Mouse (Mus musculus) forebrain, embryonic 14.5 days (tissue): Measurements from ENCODE around the gene Lrrc41. TPM values are rescaled to one million over a fixed set of nuclear protein-coding genes. Genes with fewer than 3 reads are reported as not detected.

Source experiments
- ATAC-seq: fragments of 200-750 bp; cut with Nextera tagmentation; 2 replicates; pipeline ENCODE4 v1.8.0; 2017; ENCODE audit warnings: mild to moderate bottlenecking, moderate library complexity
- DNase-seq: peaks from one replicate; pipeline ENCODE4 v3.0.0-alpha.2; 2015; ENCODE audit warnings: low spot score
- H3K27ac ChIP-seq: fragments of 300-500 bp; sonication (generic); 2 replicates; pipeline ENCODE4 v1.5.1; 2014; ENCODE audit warnings: low read depth, mild to moderate bottlenecking, control low read depth, low read length, moderate library complexity
- H3K27me3 ChIP-seq: fragments of 300-500 bp; sonication (generic); replicated peaks from 2 replicates; pipeline ENCODE4 v1.6.1; 2014; ENCODE audit warnings: low read length, control low read depth, mixed read lengths; ENCODE audit not compliant: control insufficient read depth, insufficient read depth
- H3K36me3 ChIP-seq: fragments of 300-500 bp; sonication (generic); 2 replicates; pipeline ENCODE4 v1.6.1; 2014; ENCODE audit warnings: low read length, control low read depth; ENCODE audit not compliant: control insufficient read depth, insufficient read depth
- H3K4me1 ChIP-seq: fragments of 300-500 bp; sonication (generic); 2 replicates; pipeline ENCODE4 v1.6.1; 2014; ENCODE audit warnings: antibody characterized with exemption, low read length, control low read depth; ENCODE audit not compliant: control insufficient read depth, insufficient read depth
- H3K4me2 ChIP-seq: fragments of 300-500 bp; sonication (generic); 2 replicates; pipeline ENCODE4 v1.6.1; 2014; ENCODE audit warnings: mild to moderate bottlenecking, control low read depth, low read length
- H3K4me3 ChIP-seq: fragments of 300-500 bp; sonication (generic); 2 replicates; pipeline ENCODE4 v1.5.1; 2014; ENCODE audit warnings: low read depth, low read length, control low read depth
- H3K9ac ChIP-seq: fragments of 300-500 bp; sonication (generic); 2 replicates; pipeline ENCODE4 v1.6.1; 2014; ENCODE audit warnings: mild to moderate bottlenecking, low read length, control low read depth, moderate library complexity
- H3K9me3 ChIP-seq: fragments of 300-500 bp; sonication (generic); replicated peaks from 2 replicates; pipeline ENCODE4 v1.6.1; 2016; ENCODE audit warnings: low read length, control low read depth, mixed read lengths; ENCODE audit not compliant: control insufficient read depth
- WGBS: fragments of 180-500 bp; shearing (Covaris S2); extraction: QIAGEN DNeasy Blood & Tissue Kit; methylation state at CpG from one replicate; pipeline ENCODE4 v1.1.7; 2014; 5-methylcytosine and 5-hydroxymethylcytosine counted together
- polyA plus RNA-seq: library from polyadenylated mRNA; unstranded; fragments of >200 nt; fragmentation: Nextera tagmentation; extraction: Ambion mirVana; gene quantifications from 2 replicates; pipeline ENCODE4 v1.2.1, GENCODE M21; 2014

Gene Lrrc41
- polyA plus RNA-seq, 1 experiment from 2014 or later: 67.9 TPM

- Histone ChIP-seq H3K4me2 (no peak overlapping the region), H3K27me3 (no peaks in the 10 kb centered on the region), H3K27ac (no peak overlapping the region), H3K4me1 (peaks cover 5% of the 10 kb centered on the region; the same call in 1 of the 2 replicates), H3K4me3 (no peak overlapping the region), H3K9ac (no peak overlapping the region), H3K36me3 (peaks cover 6% of the 10 kb centered on the region; the same call in 1 of the 2 replicates), H3K9me3 (no peaks in the 10 kb centered on the region)
- no peak for ATAC-seq
- WGBS: 84% methylated on average over 3 of the region's 3 CpGs
- no peak for DNase-seq
Observed at GRCm38 (mm10) chr4:116049211-116049610, 25.9 kb upstream of the Lrrc41 start.

- Histone ChIP-seq H3K4me1 (peaks cover 7% of the 10 kb centered on the region; the same call in 1 of the 2 replicates), H3K9me3 (no peaks in the 10 kb centered on the region), H3K36me3 (peaks cover 3% of the 10 kb centered on the region; the same call in 1 of the 2 replicates), H3K4me3 (peak overlapping the region; percentile 55), H3K27ac (peak overlapping the region; percentile 87; the same call in 1 of the 2 replicates), H3K27me3 (no peaks in the 10 kb centered on the region), H3K4me2 (peak overlapping the region; percentile 67), H3K9ac (peak overlapping the region; percentile 68)
- ATAC-seq (peak; percentile 18), DNase-seq (peak; percentile 45)
- WGBS: 12% methylated on average over 21 of the region's 22 CpGs
Observed at GRCm38 (mm10) chr4:116052526-116053293, 22.4 kb upstream of the Lrrc41 start.

GRCm38 (mm10) chr4:116053399-116053961 is 21.6 kb upstream of the Lrrc41 start, which contains the start of gene Nsun4:
Nsun4 (minus strand) TSS chr4:116053876.
- no peaks in the 10 kb centered on the region for H3K36me3 ChIP-seq
- H3K4me1 ChIP-seq: peaks cover 7% of the 10 kb centered on the region; the same call in 1 of the 2 replicates
- peak within 1 kb of the TSS; percentile 55 for H3K4me3 ChIP-seq
- H3K9me3 ChIP-seq: no peaks in the 10 kb centered on the region
- H3K4me2 ChIP-seq: peak within 1 kb of the TSS; percentile 67
- ATAC-seq: peak; percentile 99
- peak within 1 kb of the TSS; percentile 87 for H3K27ac ChIP-seq
- DNase-seq: peak; percentile 96
- under 1% methylated on average over 35 of the region's 35 CpGs for WGBS
- H3K9ac ChIP-seq: peak within 1 kb of the TSS; percentile 68
- no peaks in the 10 kb centered on the region for H3K27me3 ChIP-seq

GRCm38 (mm10) chr4:116057559-116057958 is 17.5 kb upstream of the Lrrc41 start:
- peaks cover 7% of the 10 kb centered on the region; the same call in 1 of the 2 replicates for H3K4me1 ChIP-seq
- DNase-seq (no peak), ATAC-seq (no peak)
- H3K4me3 ChIP-seq: no peak overlapping the region
- H3K36me3 ChIP-seq: no peaks in the 10 kb centered on the region
- no peak overlapping the region for H3K4me2 ChIP-seq
- no peak overlapping the region for H3K9ac ChIP-seq
- no peaks in the 10 kb centered on the region for H3K9me3 ChIP-seq
- H3K27ac ChIP-seq: no peak overlapping the region
- no peaks in the 10 kb centered on the region for H3K27me3 ChIP-seq
- WGBS: 4% methylated on average over 1 of the region's 1 CpGs

- WGBS: 82% methylated on average over 5 of the region's 5 CpGs
- H3K27ac ChIP-seq: no peak overlapping the region
- H3K9me3 ChIP-seq: no peaks in the 10 kb centered on the region
- H3K4me3 ChIP-seq: no peak overlapping the region
- no peak overlapping the region for H3K4me2 ChIP-seq
- ATAC-seq (no peak), DNase-seq (no peak)
- 0 out of 2 replicates have a peak, but pooled peaks cover 3% of the 10 kb centered on the region for H3K4me1 ChIP-seq
- no peak overlapping the region for H3K9ac ChIP-seq
- H3K36me3 ChIP-seq: no peaks in the 10 kb centered on the region
- no peaks in the 10 kb centered on the region for H3K27me3 ChIP-seq
Observed at GRCm38 (mm10) chr4:116059012-116059726, 15.9 kb upstream of the Lrrc41 start.

- WGBS: 59% methylated on average over 1 of the region's 1 CpGs
- DNase-seq (no peak), ATAC-seq (no peak)
Observed at GRCm38 (mm10) chr4:116063855-116064254, 11.2 kb upstream of the Lrrc41 start.

GRCm38 (mm10) chr4:116070116-116070515 is 5.0 kb upstream of the Lrrc41 start:
- Histone ChIP-seq H3K9me3 (no peaks in the 10 kb centered on the region), H3K27ac (no peak overlapping the region), H3K27me3 (no peaks in the 10 kb centered on the region), H3K4me2 (no peak overlapping the region), H3K4me3 (no peak overlapping the region), H3K9ac (no peak overlapping the region), H3K4me1 (peaks cover 15% of the 10 kb centered on the region; the same call in 1 of the 2 replicates), H3K36me3 (peaks cover 48% of the 10 kb centered on the region)
- no peak for DNase-seq
- ATAC-seq: no peak
- WGBS: 89% methylated on average over 6 of the region's 6 CpGs

More at GRCm38 (mm10) chr4:116063855-116064254, 11.2 kb upstream of the Lrrc41 start:
- no peaks in the 10 kb centered on the region for H3K4me1 ChIP-seq
- no peak overlapping the region for H3K27ac ChIP-seq
- no peak overlapping the region for H3K4me3 ChIP-seq
- no peak overlapping the region for H3K4me2 ChIP-seq
- no peaks in the 10 kb centered on the region for H3K27me3 ChIP-seq
- H3K36me3 ChIP-seq: peaks cover 31% of the 10 kb centered on the region
- H3K9me3 ChIP-seq: no peaks in the 10 kb centered on the region
- H3K9ac ChIP-seq: no peak overlapping the region

GRCm38 (mm10) chr4:116073146-116073545 is 1.9 kb upstream of the Lrrc41 start:
- no peaks in the 10 kb centered on the region for H3K9me3 ChIP-seq
- WGBS: 56% methylated on average over 4 of the region's 4 CpGs
- peak overlapping the region; percentile 8; the same call in 1 of the 2 replicates for H3K4me2 ChIP-seq
- no peak overlapping the region for H3K27ac ChIP-seq
- DNase-seq: peak; percentile 32
- no peak for ATAC-seq
- no peak overlapping the region for H3K4me3 ChIP-seq
- H3K36me3 ChIP-seq: peaks cover 24% of the 10 kb centered on the region
- H3K27me3 ChIP-seq: no peaks in the 10 kb centered on the region
- H3K4me1 ChIP-seq: peaks cover 23% of the 10 kb centered on the region
- H3K9ac ChIP-seq: no peak overlapping the region
